Mouse (Mus musculus) neural tube, embryonic 11.5 days (tissue): ENCODE data around the gene Phkg2. TPM values are rescaled to one million over a fixed set of nuclear protein-coding genes. Genes with fewer than 3 reads are reported as not detected.

ENCODE experiments used
- ATAC-seq: fragments of 200-750 bp; cut with Nextera tagmentation; 2 replicates; pipeline ENCODE4 v1.8.0; 2017; ENCODE audit warnings: moderate number of reproducible peaks, mild to moderate bottlenecking, moderate TSS enrichment, moderate library complexity; ENCODE audit not compliant: insufficient read depth, low FRiP score, low TSS enrichment
- DNase-seq: peaks from one replicate; pipeline ENCODE4 v3.0.0-alpha.2; 2015; ENCODE audit warnings: low spot score
- H3K27ac ChIP-seq: fragments of 300-500 bp; sonication (generic); 2 replicates; pipeline ENCODE4 v1.5.1; 2014; ENCODE audit warnings: low read depth, mild to moderate bottlenecking, low read length
- H3K27me3 ChIP-seq: fragments of 300-500 bp; sonication (generic); 2 replicates; pipeline ENCODE4 v1.6.1; 2014; ENCODE audit warnings: mild to moderate bottlenecking, low read length, mixed read lengths; ENCODE audit not compliant: control insufficient read depth, insufficient read depth
- H3K36me3 ChIP-seq: fragments of 300-500 bp; sonication (generic); 2 replicates; pipeline ENCODE4 v1.6.1; 2014; ENCODE audit warnings: mild to moderate bottlenecking, low read length, moderate library complexity, mixed read lengths; ENCODE audit not compliant: control insufficient read depth, insufficient read depth
- H3K4me1 ChIP-seq: fragments of 300-500 bp; sonication (generic); 2 replicates; pipeline ENCODE4 v1.6.1; 2014; ENCODE audit warnings: low read length, mixed read lengths; ENCODE audit not compliant: control insufficient read depth, insufficient read depth
- H3K4me2 ChIP-seq: fragments of 300-500 bp; sonication (generic); 2 replicates; pipeline ENCODE4 v1.6.1; 2014; ENCODE audit warnings: low read depth, mild to moderate bottlenecking, moderate library complexity
- H3K4me3 ChIP-seq: fragments of 300-500 bp; sonication (generic); 2 replicates; pipeline ENCODE4 v1.5.1; 2014; ENCODE audit warnings: low read depth, low read length
- H3K9ac ChIP-seq: fragments of 300-500 bp; sonication (generic); 2 replicates; pipeline ENCODE4 v1.6.1; 2014; ENCODE audit warnings: mild to moderate bottlenecking, low read length
- H3K9me3 ChIP-seq: fragments of 300-500 bp; sonication (generic); 2 replicates; pipeline ENCODE4 v1.6.1; 2016; ENCODE audit warnings: low read length; ENCODE audit not compliant: control insufficient read depth
- WGBS: fragments of 180-500 bp; shearing (Covaris S2); extraction: QIAGEN DNeasy Blood & Tissue Kit; methylation state at CpG from one replicate; pipeline ENCODE4 v1.1.7; 2014; 5-methylcytosine and 5-hydroxymethylcytosine counted together
- polyA plus RNA-seq: library from polyadenylated mRNA; unstranded; fragments of >200 nt; fragmentation: Nextera tagmentation; extraction: Ambion mirVana; gene quantifications from 2 replicates; pipeline ENCODE4 v1.2.1, GENCODE M21; 2014

The Phkg2 gene
- 45.1 and 55.1 TPM in 2 replicates for polyA plus RNA-seq

DNA sequence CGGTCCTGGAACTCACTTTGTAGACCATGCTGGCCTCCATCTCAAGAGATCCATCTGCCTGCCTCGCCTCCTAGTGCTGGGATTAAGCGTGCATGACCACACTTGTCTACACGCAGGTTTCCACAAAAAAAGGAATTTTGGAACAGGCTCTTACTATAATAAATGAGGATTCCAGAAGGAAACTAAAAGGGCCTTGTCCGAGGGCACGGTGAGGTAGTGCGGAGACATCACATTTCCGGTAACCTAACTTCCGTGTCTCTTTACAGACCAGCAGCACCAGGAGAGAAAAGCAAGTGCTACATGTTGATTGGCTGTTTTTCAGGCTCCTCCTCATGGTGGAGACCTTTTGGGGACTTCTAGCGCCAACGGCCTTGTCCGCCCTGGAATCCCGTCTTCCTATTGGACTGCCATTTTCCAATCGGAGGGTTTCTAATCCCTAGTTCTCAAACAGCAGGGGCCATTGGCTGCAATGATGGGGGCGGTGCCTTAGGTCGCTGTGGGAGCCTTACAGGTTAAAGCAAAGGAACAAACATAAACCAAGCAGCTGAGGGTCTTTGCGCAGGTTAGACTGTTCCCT is at the start of gene Phkg2:
TSS of gene Phkg2 (plus strand) at position 446 of the 577 bp plus-strand sequence.
- Histone ChIP-seq H3K9me3 (no peaks in the 10 kb centered on the region), H3K4me1 (peaks cover 8% of the 10 kb centered on the region; the same call in 1 of the 2 replicates), H3K27me3 (no peaks in the 10 kb centered on the region), H3K4me3 (peak within 1 kb of the TSS; percentile 86), H3K36me3 (peaks cover 9% of the 10 kb centered on the region), H3K4me2 (peak within 1 kb of the TSS; percentile 97), H3K9ac (peak within 1 kb of the TSS; percentile 76), H3K27ac (peak within 1 kb of the TSS; percentile 62; the same call in 1 of the 2 replicates)
- WGBS = under 1% methylated on average over 17 of the region's 17 CpGs
- peak; percentile 89 for DNase-seq
- peak; percentile 97 for ATAC-seq

DNA sequence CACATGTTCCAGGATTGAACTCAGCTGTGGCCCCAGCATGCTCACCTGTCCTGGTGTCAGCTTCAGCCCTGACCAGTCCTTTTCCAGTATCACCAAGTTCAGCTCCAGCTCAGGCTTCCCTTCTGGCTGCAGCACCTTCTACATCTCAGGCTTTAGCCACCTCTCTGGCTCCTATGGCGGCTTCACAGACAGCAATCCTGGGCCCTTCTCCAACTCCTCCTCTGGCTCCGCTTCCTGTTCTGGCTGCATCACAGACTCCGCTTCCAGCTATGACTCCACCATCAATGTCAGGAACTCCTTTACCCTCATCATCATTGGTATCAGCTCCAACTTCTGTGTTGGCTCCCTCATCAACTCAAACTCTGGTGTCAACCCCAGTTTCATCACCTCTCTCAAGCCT is 31.5 kb upstream of the Phkg2 start:
- peaks cover 44% of the 10 kb centered on the region for H3K36me3 ChIP-seq
- WGBS = 99% methylated on average over 3 of the region's 3 CpGs
- ATAC-seq = no peak

DNA sequence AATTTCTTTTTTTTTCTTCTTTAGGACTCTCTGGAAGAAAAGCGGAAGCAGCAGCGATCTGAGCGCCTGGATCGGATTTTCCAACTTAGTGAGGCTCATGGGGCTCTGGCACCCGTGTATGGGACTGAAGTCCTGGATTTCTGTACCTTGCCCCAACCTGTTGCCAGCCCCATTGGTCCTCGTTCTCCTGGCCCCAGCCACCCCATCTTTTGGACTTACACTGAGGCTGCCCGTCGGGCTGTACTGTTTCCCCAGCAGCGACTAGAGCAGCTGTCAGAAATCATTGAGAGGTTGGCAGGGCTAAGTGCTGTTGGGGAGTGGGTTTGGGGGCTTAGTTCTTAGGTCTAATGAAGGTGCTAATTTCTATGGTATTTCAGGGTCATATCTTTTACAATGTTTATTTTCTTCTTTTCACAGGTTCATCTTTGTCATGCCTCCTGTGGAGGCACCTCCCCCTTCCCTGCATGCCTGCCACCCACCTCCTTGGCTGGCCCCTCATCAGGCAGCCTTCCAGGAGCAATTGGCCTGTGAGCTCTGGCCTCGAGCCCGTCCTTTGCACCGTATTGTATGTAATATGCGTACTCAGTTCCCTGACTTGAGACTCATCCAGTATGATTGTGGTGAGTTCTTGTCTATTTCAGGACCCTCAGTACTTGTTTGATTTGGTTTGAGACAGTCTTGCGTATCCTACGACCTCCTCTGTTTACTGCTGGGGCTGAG is 23.9 kb upstream of the Phkg2 start:
- Histone ChIP-seq H3K27me3 (no peaks in the 10 kb centered on the region), H3K36me3 (peaks cover 22% of the 10 kb centered on the region), H3K4me2 (no peak overlapping the region), H3K9ac (no peak overlapping the region), H3K4me1 (no peaks in the 10 kb centered on the region), H3K9me3 (no peaks in the 10 kb centered on the region), H3K4me3 (no peak overlapping the region), H3K27ac (no peak overlapping the region)
- no peak for ATAC-seq
- DNase-seq = no peak
- WGBS = 84% methylated on average over 15 of the region's 15 CpGs

More for the DNA sequence above, 31.5 kb upstream of the Phkg2 start:
- Histone ChIP-seq H3K9me3 (no peaks in the 10 kb centered on the region), H3K27ac (no peak overlapping the region), H3K4me1 (no peaks in the 10 kb centered on the region), H3K4me2 (no peak overlapping the region), H3K9ac (no peak overlapping the region), H3K27me3 (no peaks in the 10 kb centered on the region), H3K4me3 (no peak overlapping the region)
- no peak for DNase-seq

DNA sequence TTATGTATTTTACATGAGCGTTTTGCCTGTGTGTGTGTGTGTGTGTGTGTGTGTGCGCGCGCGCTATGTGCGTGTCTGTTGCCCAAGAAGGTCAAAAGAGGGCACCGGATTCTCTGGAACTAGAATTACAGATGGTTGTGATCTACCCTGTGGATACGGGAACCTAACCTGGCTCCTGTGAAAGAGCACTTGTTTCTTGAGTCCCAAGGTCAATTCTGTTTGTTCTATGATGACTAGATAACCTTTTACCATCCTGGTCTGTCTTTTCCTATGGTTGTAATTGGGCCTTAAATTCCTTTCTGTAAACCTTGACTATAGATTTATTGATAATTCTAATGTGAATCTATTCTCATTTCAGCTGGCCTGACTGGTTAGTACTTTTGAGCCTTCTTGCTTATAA is 21.6 kb upstream of the Phkg2 start:
- Histone ChIP-seq H3K9me3 (no peaks in the 10 kb centered on the region), H3K27ac (no peak overlapping the region), H3K4me1 (no peaks in the 10 kb centered on the region), H3K36me3 (peaks cover 23% of the 10 kb centered on the region), H3K4me3 (no peak overlapping the region), H3K4me2 (no peak overlapping the region), H3K9ac (no peak overlapping the region), H3K27me3 (no peaks in the 10 kb centered on the region)
- ATAC-seq (no peak), DNase-seq (no peak)
- WGBS = 98% methylated on average over 8 of the region's 8 CpGs

DNA sequence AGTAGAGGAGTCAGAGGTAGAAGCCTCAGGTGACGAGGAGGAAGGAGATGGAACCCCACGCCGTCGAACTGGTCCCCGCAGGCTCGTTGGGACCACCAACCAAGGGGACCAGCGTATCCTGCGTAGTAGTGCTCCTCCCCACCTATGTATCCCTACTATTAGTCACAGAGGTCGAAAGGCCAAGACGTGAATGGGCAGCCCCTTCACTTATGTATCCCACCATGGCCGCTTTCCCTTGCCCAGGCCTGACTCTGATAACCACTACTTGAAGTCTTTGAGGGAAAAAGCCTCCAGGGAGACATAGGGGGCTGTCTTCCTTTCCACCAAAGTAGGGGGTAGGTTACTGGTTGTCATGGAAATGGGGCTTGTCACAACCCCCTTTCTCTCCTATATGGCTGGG is 12.6 kb upstream of the Phkg2 start:
- WGBS = 94% methylated on average over 11 of the region's 11 CpGs
- no peak overlapping the region for H3K4me3 ChIP-seq
- H3K9ac ChIP-seq = no peak overlapping the region
- ATAC-seq = no peak
- H3K9me3 ChIP-seq = no peaks in the 10 kb centered on the region
- peaks cover 33% of the 10 kb centered on the region for H3K36me3 ChIP-seq
- H3K27ac ChIP-seq = no peak overlapping the region
- no peaks in the 10 kb centered on the region for H3K27me3 ChIP-seq
- H3K4me1 ChIP-seq = no peaks in the 10 kb centered on the region
- DNase-seq = no peak
- H3K4me2 ChIP-seq = no peak overlapping the region

DNA sequence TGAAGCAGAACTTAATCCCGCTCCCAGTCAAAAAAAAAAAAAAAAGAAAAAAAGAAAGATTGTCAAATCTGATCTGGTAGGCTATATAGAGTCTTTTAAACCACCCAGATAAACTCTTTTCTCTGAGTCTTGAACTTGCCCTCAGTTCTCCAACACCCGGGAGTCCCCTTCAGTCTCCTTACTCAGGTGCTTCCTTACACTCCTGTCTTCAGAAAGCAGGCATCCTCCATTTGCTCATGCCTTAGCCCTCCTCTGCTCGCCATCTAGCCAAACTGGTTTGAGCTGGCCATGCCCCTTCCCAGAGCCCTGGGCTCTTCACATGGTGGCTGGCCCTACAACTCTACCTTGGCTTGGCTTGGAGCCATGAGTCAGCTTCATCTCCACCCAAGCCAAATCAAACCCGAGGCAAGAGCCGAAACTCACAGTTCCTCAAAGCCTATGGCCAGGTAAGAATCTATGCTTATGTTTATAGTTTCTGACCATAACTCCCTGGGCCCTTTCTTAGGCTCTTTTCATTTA is 11.7 kb upstream of the Phkg2 start, which contains the start of gene Tmem265:
TSS of gene Tmem265 (plus strand) at position 51 of the 519 bp plus-strand sequence.
- 96% methylated on average over 5 of the region's 5 CpGs for WGBS
- Histone ChIP-seq H3K9me3 (no peaks in the 10 kb centered on the region), H3K9ac (no peak within 1 kb of the TSS), H3K36me3 (peaks cover 31% of the 10 kb centered on the region), H3K4me2 (no peak within 1 kb of the TSS), H3K27me3 (no peaks in the 10 kb centered on the region), H3K4me3 (no peak within 1 kb of the TSS), H3K27ac (no peak within 1 kb of the TSS), H3K4me1 (no peaks in the 10 kb centered on the region)
- DNase-seq (no peak), ATAC-seq (no peak)

DNA sequence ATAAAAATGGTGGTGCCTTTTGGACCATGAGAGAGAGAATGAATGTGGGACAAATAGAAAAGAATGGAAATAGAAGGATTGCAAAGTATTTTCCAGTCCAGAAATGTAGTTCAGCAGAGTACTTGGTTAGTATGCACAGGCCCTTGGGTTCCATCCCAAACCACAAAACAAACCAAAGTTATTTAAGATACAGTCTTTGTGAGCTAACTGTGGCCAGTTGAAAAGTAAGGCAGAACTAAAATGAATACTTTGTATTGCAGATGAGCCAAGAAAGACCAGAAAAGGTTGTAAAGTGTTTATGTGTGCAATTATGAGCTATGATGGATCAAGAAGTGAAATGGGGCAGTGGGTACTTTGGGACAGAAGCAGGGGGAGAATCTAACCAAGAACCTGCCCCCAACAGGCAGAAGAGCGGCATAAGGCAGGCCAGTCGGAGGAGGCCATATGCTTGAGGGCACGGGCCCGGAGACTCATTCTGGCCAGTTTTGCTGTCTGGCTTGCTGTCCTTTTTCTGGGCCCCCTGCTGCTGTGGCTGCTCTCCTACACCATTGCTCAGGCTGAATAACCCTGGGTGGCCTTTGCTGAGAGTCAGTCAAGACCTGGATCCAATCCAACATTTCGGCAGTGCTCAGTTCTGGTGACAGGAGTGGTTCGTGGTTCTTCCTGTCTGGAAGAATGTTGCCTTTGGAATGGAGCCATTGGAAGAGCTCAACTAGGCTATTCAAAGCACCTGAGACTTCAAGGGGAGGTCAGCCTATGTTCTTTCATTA is 8.6 kb upstream of the Phkg2 start:
- H3K27ac ChIP-seq = no peak overlapping the region
- H3K9me3 ChIP-seq = no peaks in the 10 kb centered on the region
- WGBS = 91% methylated on average over 6 of the region's 6 CpGs
- H3K4me2 ChIP-seq = no peak overlapping the region
- H3K4me1 ChIP-seq = no peaks in the 10 kb centered on the region
- no peak overlapping the region for H3K9ac ChIP-seq
- no peak for ATAC-seq
- peaks cover 18% of the 10 kb centered on the region for H3K36me3 ChIP-seq
- DNase-seq = no peak
- H3K4me3 ChIP-seq = no peak overlapping the region
- no peaks in the 10 kb centered on the region for H3K27me3 ChIP-seq

DNA sequence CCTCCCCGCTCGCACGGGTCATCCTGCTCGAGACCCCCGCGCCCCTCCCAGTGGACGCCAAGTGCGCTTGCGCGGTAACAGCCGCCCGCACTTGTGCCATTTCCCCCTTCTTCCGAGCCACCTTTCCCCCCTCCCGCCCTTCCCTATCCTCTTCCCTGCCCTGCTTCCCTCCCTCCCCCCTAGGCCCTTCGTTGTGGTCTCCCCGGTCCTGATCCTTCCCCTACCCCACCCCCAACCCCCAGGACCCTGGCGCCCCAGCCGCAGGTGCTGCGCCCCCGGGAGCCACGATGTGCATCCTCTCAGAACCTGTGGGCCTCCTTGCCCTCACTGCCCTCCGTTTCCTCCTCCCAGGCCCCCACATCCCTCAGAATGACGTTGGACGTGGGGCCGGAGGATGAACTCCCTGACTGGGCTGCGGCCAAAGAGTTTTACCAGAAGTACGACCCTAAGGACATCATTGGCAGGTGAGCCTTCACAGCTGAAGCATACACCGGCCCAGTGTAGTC is 416 bp downstream of the Phkg2 start:
- H3K9ac ChIP-seq = peak overlapping the region; percentile 76
- peaks cover 9% of the 10 kb centered on the region for H3K36me3 ChIP-seq
- H3K4me2 ChIP-seq = peak overlapping the region; percentile 97
- peak; percentile 65; the same call in 1 of the 2 replicates for ATAC-seq
- under 1% methylated on average over 20 of the region's 28 CpGs for WGBS
- no peak for DNase-seq
- H3K4me3 ChIP-seq = peak overlapping the region; percentile 86
- H3K9me3 ChIP-seq = no peaks in the 10 kb centered on the region
- H3K4me1 ChIP-seq = peaks cover 8% of the 10 kb centered on the region; the same call in 1 of the 2 replicates
- H3K27me3 ChIP-seq = no peaks in the 10 kb centered on the region
- peak overlapping the region; percentile 62; the same call in 1 of the 2 replicates for H3K27ac ChIP-seq
